Mouse (Mus musculus) C2C12 (cell line): ENCODE results near the gene Specc1. TPM values are rescaled to one million over a fixed set of nuclear protein-coding genes. Genes with fewer than 3 reads are reported as not detected.

Source experiments
- H3K27me3 ChIP-seq: one replicate; pipeline ENCODE4 v1.6.1; 2011; ENCODE audit not compliant: control insufficient read depth, insufficient read depth, insufficient read length
- H3K36me3 ChIP-seq: one replicate; pipeline ENCODE4 v1.6.1; 2011; ENCODE audit not compliant: control insufficient read depth, insufficient read depth
- H3K4me3 ChIP-seq: one replicate; pipeline ENCODE4 v1.5.1; 2011; ENCODE audit warnings: mild to moderate bottlenecking, control low read depth; ENCODE audit not compliant: poor library complexity, insufficient read depth, severe bottlenecking
- H3K79me2 ChIP-seq: one replicate; pipeline ENCODE4 v1.6.1; 2011; ENCODE audit not compliant: control insufficient read depth, insufficient read depth
- H3K79me3 ChIP-seq: one replicate; pipeline ENCODE4 v1.6.1; 2011; ENCODE audit warnings: low read depth, control low read depth
- H3ac ChIP-seq: one replicate; pipeline ENCODE3; 2011; ENCODE audit warnings: low read depth; ENCODE audit not compliant: control insufficient read depth, insufficient read length
- CEBPB ChIP-seq: IDR thresholded peaks from one replicate; pipeline ENCODE4 v1.6.1; 2011; ENCODE audit warnings: low read depth, mild to moderate bottlenecking, control low read depth, moderate library complexity
- CTCF ChIP-seq: IDR thresholded peaks from one replicate; pipeline ENCODE4 v1.5.1; 2011; ENCODE audit not compliant: control insufficient read depth, insufficient read depth, insufficient read length
- FOSL1 ChIP-seq: IDR thresholded peaks from one replicate; pipeline ENCODE4 v1.8.0; 2011; ENCODE audit warnings: mild to moderate bottlenecking, low read length; ENCODE audit not compliant: poor library complexity, insufficient read depth, severe bottlenecking
- MAX ChIP-seq: IDR thresholded peaks from one replicate; pipeline ENCODE4 v1.6.1; 2011; ENCODE audit warnings: mild to moderate bottlenecking, control low read depth
- MYOD1 ChIP-seq: IDR thresholded peaks from one replicate; pipeline ENCODE4 v1.6.1; 2011; ENCODE audit warnings: low read depth; ENCODE audit not compliant: control insufficient read depth, insufficient read length
- MYOG ChIP-seq: IDR thresholded peaks from one replicate; pipeline ENCODE4 v1.6.1; 2011; ENCODE audit not compliant: control insufficient read depth, insufficient read length; ENCODE audit errors: extremely low read depth
- USF1 ChIP-seq: IDR thresholded peaks from one replicate; pipeline ENCODE4 v1.6.1; 2011; ENCODE audit warnings: low read depth, mild to moderate bottlenecking, control low read depth, moderate library complexity
- polyA plus RNA-seq: library from polyadenylated mRNA; unstranded; fragments of >200 nt; fragmentation: generic; extraction: Trizol; gene quantifications from one replicate; pipeline ENCODE4 v1.2.1, GENCODE M21; 2012; ENCODE audit warnings: missing spikeins

Specc1 gene
- polyA plus RNA-seq, 1 experiment, result 59.2 TPM

DNA sequence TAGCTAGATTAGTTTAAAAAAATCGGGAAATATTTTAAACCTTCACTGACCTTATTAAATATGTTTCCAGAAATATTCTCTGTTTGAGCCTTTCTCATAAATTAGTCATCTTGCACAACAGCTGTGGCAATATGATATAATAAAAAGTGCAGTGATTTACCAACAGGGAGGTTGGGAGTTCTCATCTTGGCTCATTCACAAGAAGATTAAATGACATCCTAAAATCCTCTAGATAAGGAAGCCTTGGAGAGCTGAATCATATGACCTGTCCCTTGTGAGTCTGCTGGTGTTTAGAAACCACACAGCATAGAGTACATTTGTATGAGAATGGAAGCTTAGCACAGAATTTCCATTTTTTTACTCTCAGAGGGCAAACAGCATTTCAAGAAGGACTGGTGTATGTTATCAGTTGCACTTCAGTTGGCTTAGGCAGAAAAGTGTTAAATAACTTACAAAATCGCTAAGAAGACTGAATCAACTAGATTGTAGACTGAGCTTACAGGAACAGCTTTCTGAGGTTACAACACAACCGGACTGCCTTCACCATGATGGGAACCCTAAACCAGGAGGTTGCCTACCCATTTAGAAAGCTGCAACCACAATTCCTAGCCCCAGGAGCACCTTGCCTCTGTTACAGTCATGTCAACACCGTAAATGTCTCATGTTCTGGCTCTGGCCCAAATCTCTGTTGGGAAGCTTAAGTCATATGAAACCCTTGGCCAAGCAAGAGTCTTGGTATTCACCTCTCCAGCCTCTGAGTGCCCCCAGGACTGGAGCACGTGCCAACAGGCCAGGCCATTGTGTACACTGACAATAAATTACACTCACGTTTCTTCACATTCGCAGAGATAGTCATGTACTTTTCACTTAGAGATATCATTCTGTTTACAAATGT lies 188.9 kb downstream of the Specc1 start:
- TF ChIP-seq CEBPB (peak; percentile 95), USF1 (peak; percentile 78), CTCF (no peak), FOSL1 (peak; percentile 4), MYOG (no peak), MAX (peak; percentile 96), MYOD1 (peak; percentile 80)
- Histone ChIP-seq H3ac (no peak overlapping the region), H3K79me3 (peaks cover 3% of the 10 kb centered on the region), H3K4me3 (no peak overlapping the region), H3K36me3 (peaks cover 60% of the 10 kb centered on the region), H3K27me3 (no peaks in the 10 kb centered on the region), H3K79me2 (peaks cover 44% of the 10 kb centered on the region)

DNA sequence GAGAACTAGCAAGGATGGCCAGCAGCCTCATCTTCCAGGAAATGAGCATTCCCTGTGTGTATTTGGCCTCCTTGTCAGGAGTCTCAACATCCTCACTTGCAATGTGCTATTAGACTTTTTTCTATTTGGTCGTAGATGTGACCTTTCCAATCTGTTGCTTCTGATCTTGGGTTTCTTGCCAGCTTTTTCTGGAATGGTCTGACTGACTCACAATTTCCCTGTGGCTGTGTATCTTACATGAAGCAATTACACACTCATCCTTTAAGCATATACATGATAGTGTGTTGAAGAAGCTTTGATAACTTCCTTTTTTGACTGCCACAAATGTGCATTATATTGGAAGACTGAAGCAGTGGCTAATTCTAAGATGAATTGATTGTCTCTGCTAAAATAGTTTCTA lies 190.1 kb downstream of the Specc1 start:
- Histone ChIP-seq H3K27me3 (no peaks in the 10 kb centered on the region), H3K4me3 (no peak overlapping the region), H3ac (no peak overlapping the region), H3K79me3 (peaks cover 3% of the 10 kb centered on the region), H3K36me3 (peaks cover 65% of the 10 kb centered on the region), H3K79me2 (peaks cover 33% of the 10 kb centered on the region)
- TF ChIP-seq MYOD1 (no peak), CEBPB (no peak), MYOG (no peak), MAX (no peak), FOSL1 (no peak), USF1 (no peak), CTCF (no peak)

DNA sequence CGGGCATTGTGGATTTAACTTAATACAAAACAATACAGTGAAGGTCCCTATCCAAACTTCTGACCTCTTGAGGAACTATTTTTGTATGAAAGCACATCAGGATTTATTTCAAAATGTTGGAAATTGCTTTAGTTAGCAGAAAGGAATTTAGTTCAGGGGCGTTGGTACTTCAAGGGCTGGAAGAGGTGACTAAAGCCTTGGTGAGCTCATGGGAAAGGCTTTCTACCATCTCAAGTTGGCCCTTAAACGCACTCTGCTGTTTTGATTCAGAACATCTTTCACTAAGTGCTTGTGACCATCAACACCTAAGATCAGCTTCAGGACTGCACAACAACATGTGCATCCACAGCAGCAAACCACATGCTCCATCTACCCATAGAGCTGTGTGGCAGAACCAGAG lies 191.5 kb downstream of the Specc1 start:
- Histone ChIP-seq H3K79me3 (peaks cover 3% of the 10 kb centered on the region), H3ac (no peak overlapping the region), H3K27me3 (no peaks in the 10 kb centered on the region), H3K4me3 (no peak overlapping the region), H3K36me3 (peaks cover 70% of the 10 kb centered on the region), H3K79me2 (peaks cover 22% of the 10 kb centered on the region)
- TF ChIP-seq MAX, result peak; percentile 17
- no peak for TF ChIP-seq MYOD1
- TF ChIP-seq MYOG, result no peak

DNA sequence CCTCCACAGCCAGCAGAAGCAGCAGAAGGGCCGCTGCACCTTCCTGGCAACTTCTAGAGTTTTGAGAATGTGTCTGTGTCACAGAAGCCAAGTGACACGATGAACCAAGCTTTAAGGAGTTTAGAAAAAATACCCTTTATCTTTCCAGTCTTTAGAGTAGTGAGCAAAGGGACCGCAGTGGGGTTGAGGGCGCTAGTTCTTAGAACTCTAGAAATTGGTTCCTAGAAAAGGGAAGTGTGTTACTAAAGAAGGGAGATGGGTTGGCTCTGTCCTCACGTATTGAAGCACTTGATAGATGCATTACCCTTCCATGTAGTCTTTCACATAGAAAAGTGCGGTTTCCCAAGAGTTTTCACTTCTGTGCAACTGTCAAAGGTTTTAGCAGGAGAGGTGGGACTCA lies 191.9 kb downstream of the Specc1 start:
- TF ChIP-seq MAX (no peak), MYOD1 (no peak), MYOG (no peak), USF1 (no peak), CEBPB (no peak), FOSL1 (no peak), CTCF (no peak)
- peaks cover 3% of the 10 kb centered on the region for H3K79me3 ChIP-seq
- no peak overlapping the region for H3ac ChIP-seq
- H3K79me2 ChIP-seq, result peaks cover 22% of the 10 kb centered on the region
- H3K4me3 ChIP-seq, result no peak overlapping the region
- H3K36me3 ChIP-seq, result peaks cover 74% of the 10 kb centered on the region
- no peaks in the 10 kb centered on the region for H3K27me3 ChIP-seq

DNA sequence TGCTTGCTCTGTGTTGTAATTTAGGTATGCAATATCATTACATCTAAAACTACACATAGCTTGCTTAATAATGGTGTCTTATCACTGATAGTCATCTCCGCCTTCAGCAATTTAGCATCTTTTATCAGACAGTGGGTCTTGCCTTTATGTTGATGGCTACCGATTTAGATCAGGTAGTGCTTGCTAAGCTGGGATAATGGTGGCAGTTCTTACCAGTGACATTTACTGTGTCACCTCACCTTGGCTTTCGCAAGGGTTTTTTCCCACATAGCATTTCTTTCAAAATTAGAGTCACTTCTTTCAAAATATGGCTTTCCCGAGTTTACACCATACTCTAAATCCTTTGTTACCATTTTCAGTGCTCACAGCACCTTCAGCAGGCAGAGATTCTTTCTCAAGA lies 196.5 kb downstream of the Specc1 start:
- H3ac ChIP-seq, result no peak overlapping the region

DNA sequence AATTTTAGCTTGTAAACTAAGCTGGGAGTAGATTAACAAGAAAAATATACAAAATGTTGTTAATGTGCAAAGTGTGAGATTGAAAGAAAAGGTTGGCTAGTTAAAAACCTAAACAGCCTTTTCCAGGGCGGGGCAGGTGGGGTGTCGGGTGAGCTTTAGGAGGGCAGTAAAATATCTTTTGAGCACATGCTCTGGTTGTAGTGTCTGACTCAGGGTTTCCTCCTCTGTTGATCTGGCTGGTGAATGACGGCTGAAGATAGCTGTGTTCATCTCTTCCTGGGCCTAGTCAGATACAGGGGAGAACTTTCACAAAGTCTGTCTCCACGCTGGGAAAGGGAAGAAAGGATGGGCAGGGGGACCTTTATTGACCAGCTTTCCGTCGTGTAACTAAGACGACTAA lies 203.2 kb downstream of the Specc1 start:
- H3K79me2 ChIP-seq, result no peaks in the 10 kb centered on the region
- H3ac ChIP-seq, result no peak overlapping the region
- no peak overlapping the region for H3K4me3 ChIP-seq
- H3K36me3 ChIP-seq, result peaks cover 95% of the 10 kb centered on the region
- no peaks in the 10 kb centered on the region for H3K79me3 ChIP-seq
- TF ChIP-seq USF1, result no peak
- TF ChIP-seq MAX, result no peak
- TF ChIP-seq CTCF, result no peak
- no peak for TF ChIP-seq CEBPB
- TF ChIP-seq FOSL1, result no peak
- TF ChIP-seq MYOD1, result no peak
- TF ChIP-seq MYOG, result no peak
- H3K27me3 ChIP-seq, result no peaks in the 10 kb centered on the region

More for the DNA sequence above, 196.5 kb downstream of the Specc1 start:
- TF ChIP-seq MYOG (no peak), MAX (no peak), CTCF (no peak), USF1 (no peak), FOSL1 (no peak), MYOD1 (no peak), CEBPB (no peak)
- no peaks in the 10 kb centered on the region for H3K79me3 ChIP-seq
- no peaks in the 10 kb centered on the region for H3K27me3 ChIP-seq
- no peak overlapping the region for H3K4me3 ChIP-seq
- H3K36me3 ChIP-seq, result peaks cover 99% of the 10 kb centered on the region
- peaks cover 9% of the 10 kb centered on the region for H3K79me2 ChIP-seq
